Comparison of ENCODE assay signal across 8 mouse cellular contexts in the genomic region with DNA sequence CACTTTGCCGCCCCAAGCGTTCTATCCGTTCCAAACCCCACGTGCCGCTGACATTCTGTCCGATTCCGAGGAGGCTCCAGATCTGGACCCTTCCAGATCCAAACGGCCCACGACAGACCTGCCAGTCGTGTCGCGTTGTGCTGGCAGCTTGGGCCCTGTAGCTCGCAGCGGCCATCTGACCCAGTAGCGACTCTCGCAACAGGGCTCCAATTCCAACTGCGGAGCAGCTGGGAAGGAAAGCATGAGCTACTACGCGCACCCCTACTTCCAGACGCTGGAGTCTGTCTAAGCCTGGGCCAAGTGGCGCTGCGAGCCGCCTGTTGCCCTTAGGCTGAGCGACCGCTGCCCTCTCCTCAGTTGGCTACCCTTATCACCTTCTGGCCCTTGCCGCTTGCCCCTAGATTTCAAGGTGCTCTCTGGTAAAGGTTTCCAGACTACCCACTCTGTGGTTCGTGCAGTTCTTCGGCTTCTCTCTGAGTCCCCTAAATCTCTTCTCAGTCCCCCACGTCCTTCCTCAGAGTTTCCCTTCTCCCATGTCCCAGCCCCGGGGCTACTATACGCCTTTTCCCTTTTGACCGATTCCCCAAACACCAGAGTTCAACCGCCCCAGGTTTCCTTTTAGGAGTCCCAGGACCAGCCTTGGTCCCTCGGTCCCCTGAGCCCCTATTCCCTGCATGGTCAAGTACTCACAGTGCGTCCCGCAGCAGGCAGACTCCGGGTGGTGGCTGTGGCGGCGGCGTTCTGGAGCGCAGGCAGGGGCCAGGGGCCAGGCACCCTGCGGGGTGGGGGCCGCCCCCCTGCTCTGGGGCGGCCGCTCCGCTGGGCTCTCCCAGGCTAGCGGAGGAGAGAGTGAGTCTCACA. TPM values are rescaled to one million over a fixed set of nuclear protein-coding genes. Genes with fewer than 3 reads are reported as not detected.
DNase-seq lines count a peak whose midpoint lies in the region; ATAC-seq and TF ChIP-seq lines count a peak whose summit lies in the region.

Gene Pitx3, minus strand, starts transcription at position 816 of the 861 bp plus-strand sequence.

- H3K79me3 ChIP-seq in C2C12 (ENCODE audit: low read depth): peaks cover 1% of the 10 kb centered on the region

- peak within 1 kb of the TSS; percentile 18 for H3K4me3 ChIP-seq in C2C12 (ENCODE audit: insufficient read depth, poor library complexity, severe bottlenecking)
- H3K4me3 ChIP-seq in G1E (ENCODE audit: low read depth, low read length): peak within 1 kb of the TSS; percentile 71
- H3K4me3 ChIP-seq in forebrain, embryonic 14.5 days (ENCODE audit: low read depth, low read length): peak within 1 kb of the TSS; percentile 36
- H3K4me3 ChIP-seq in hindbrain, embryonic 11.5 days (ENCODE audit: low read depth, low read length): peak within 1 kb of the TSS; percentile 43
- H3K4me3 ChIP-seq in liver, embryonic 13.5 days (replicated peaks): peak within 1 kb of the TSS; percentile 63
- peak within 1 kb of the TSS; percentile 39 for H3K4me3 ChIP-seq in neural tube, embryonic 14.5 days (ENCODE audit: low read depth, low read length)

- no peaks in the 10 kb centered on the region for H3K9me3 ChIP-seq in G1E (replicated peaks)
- no peaks in the 10 kb centered on the region for H3K9me3 ChIP-seq in forebrain, embryonic 14.5 days (replicated peaks; ENCODE audit: control insufficient read depth, low read length)
- H3K9me3 ChIP-seq in hindbrain, embryonic 11.5 days (ENCODE audit: control insufficient read depth, low read length): no peaks in the 10 kb centered on the region
- no peaks in the 10 kb centered on the region for H3K9me3 ChIP-seq in liver, embryonic 13.5 days (replicated peaks)
- H3K9me3 ChIP-seq in neural tube, embryonic 14.5 days (ENCODE audit: control insufficient read depth, low read length): no peaks in the 10 kb centered on the region

- no peak for ATAC-seq in G1E (ENCODE audit: extremely low read depth, insufficient number of reproducible peaks, low FRiP score, poor library complexity, severe bottlenecking)
- ATAC-seq in forebrain, embryonic 14.5 days: no peak
- ATAC-seq in hindbrain, embryonic 11.5 days (ENCODE audit: low FRiP score): no peak; the same call in 1 of the 2 replicates
- no peak for ATAC-seq in liver, embryonic 13.5 days (ENCODE audit: low read depth)
- ATAC-seq in neural tube, embryonic 14.5 days (ENCODE audit: low read depth): no peak
- no peak for ATAC-seq in inflammation-experienced regulatory T-cells, adult 6 months

- H3K4me1 ChIP-seq in G1E (ENCODE audit: insufficient read depth, low read depth, low read length): peaks cover 28% of the 10 kb centered on the region
- peaks cover 12% of the 10 kb centered on the region for H3K4me1 ChIP-seq in forebrain, embryonic 14.5 days (ENCODE audit: control insufficient read depth, insufficient read depth, low read length)
- peaks cover 8% of the 10 kb centered on the region; the same call in 1 of the 2 replicates for H3K4me1 ChIP-seq in hindbrain, embryonic 11.5 days (replicated peaks; ENCODE audit: control insufficient read depth, insufficient read depth, low read length)
- H3K4me1 ChIP-seq in liver, embryonic 13.5 days (replicated peaks): peaks cover 24% of the 10 kb centered on the region
- peaks cover 16% of the 10 kb centered on the region for H3K4me1 ChIP-seq in neural tube, embryonic 14.5 days (ENCODE audit: control insufficient read depth, insufficient read depth, low read length)

- WGBS in forebrain, embryonic 14.5 days: under 1% methylated on average over 44 of the region's 47 CpGs
- under 1% methylated on average over 47 of the region's 47 CpGs for WGBS in hindbrain, embryonic 11.5 days
- WGBS in liver, embryonic 13.5 days (ENCODE audit: insufficient replicate concordance): 2% methylated on average over 45 of the region's 47 CpGs
- WGBS in neural tube, embryonic 14.5 days: 1% methylated on average over 47 of the region's 47 CpGs

- TF ChIP-seq CTCF in C2C12 (IDR thresholded peaks at IDR 0.05; ENCODE audit: control insufficient read depth, insufficient read depth, insufficient read length): no peak
- no peak for TF ChIP-seq CTCF in G1E (IDR thresholded peaks at IDR 0.05; ENCODE audit: low read depth, low read length)

- peak within 1 kb of the TSS; percentile 49 for H3ac ChIP-seq in C2C12 (ENCODE audit: control insufficient read depth, insufficient read length, low read depth)

- peaks cover 4% of the 10 kb centered on the region for H3K79me2 ChIP-seq in C2C12 (ENCODE audit: control insufficient read depth, insufficient read depth)

- no peak for DNase-seq in G1E (ENCODE audit: low spot score)
- DNase-seq in forebrain, embryonic 14.5 days (ENCODE audit: low spot score): peak; percentile 12
- DNase-seq in hindbrain, embryonic 11.5 days (ENCODE audit: low spot score): peak; percentile 54
- DNase-seq in liver, embryonic 13.5 days: no peak
- DNase-seq in adipocyte (ENCODE audit: low spot score): no peak

- H3K36me3 ChIP-seq in C2C12 (ENCODE audit: control insufficient read depth, insufficient read depth) (no peaks in the 10 kb centered on the region), G1E (replicated peaks) (no peaks in the 10 kb centered on the region)
- H3K36me3 ChIP-seq in forebrain, embryonic 14.5 days (ENCODE audit: control insufficient read depth, insufficient read depth, low read length): no peaks in the 10 kb centered on the region
- H3K36me3 ChIP-seq in hindbrain, embryonic 11.5 days (ENCODE audit: control insufficient read depth, insufficient read depth, low read length): no peaks in the 10 kb centered on the region
- H3K36me3 ChIP-seq in liver, embryonic 13.5 days: no peaks in the 10 kb centered on the region
- no peaks in the 10 kb centered on the region for H3K36me3 ChIP-seq in neural tube, embryonic 14.5 days (ENCODE audit: control insufficient read depth, insufficient read depth, low read length)

- no peak within 1 kb of the TSS; the same call in 1 of the 2 replicates for H3K9ac ChIP-seq in forebrain, embryonic 14.5 days (ENCODE audit: low read length)
- H3K9ac ChIP-seq in hindbrain, embryonic 11.5 days (ENCODE audit: low read depth, low read length): no peak within 1 kb of the TSS
- peak within 1 kb of the TSS; percentile 36; the same call in 1 of the 2 replicates for H3K9ac ChIP-seq in liver, embryonic 13.5 days
- peak within 1 kb of the TSS; percentile 28; the same call in 1 of the 2 replicates for H3K9ac ChIP-seq in neural tube, embryonic 14.5 days (replicated peaks; ENCODE audit: low read depth, low read length)

- H3K4me2 ChIP-seq in forebrain, embryonic 14.5 days (ENCODE audit: low read length): peak within 1 kb of the TSS; percentile 65
- peak within 1 kb of the TSS; percentile 88 for H3K4me2 ChIP-seq in hindbrain, embryonic 11.5 days (replicated peaks; ENCODE audit: low read depth, low read length)
- H3K4me2 ChIP-seq in liver, embryonic 13.5 days: peak within 1 kb of the TSS; percentile 89
- peak within 1 kb of the TSS; percentile 80 for H3K4me2 ChIP-seq in neural tube, embryonic 14.5 days (ENCODE audit: low read depth, low read length)

- no peak within 1 kb of the TSS for H3K27ac ChIP-seq in forebrain, embryonic 14.5 days (ENCODE audit: low read depth, low read length)
- H3K27ac ChIP-seq in hindbrain, embryonic 11.5 days (ENCODE audit: low read depth, low read length): no peak within 1 kb of the TSS
- H3K27ac ChIP-seq in liver, embryonic 13.5 days: no peak within 1 kb of the TSS
- H3K27ac ChIP-seq in neural tube, embryonic 14.5 days (ENCODE audit: low read depth, low read length): no peak within 1 kb of the TSS

- H3K27me3 ChIP-seq in C2C12 (ENCODE audit: control insufficient read depth, insufficient read depth, insufficient read length): no peaks in the 10 kb centered on the region
- H3K27me3 ChIP-seq in G1E (ENCODE audit: insufficient read depth, low read length): peaks cover 68% of the 10 kb centered on the region
- peaks cover 53% of the 10 kb centered on the region for H3K27me3 ChIP-seq in forebrain, embryonic 14.5 days (replicated peaks; ENCODE audit: control insufficient read depth, insufficient read depth, low read length)
- H3K27me3 ChIP-seq in hindbrain, embryonic 11.5 days (ENCODE audit: control insufficient read depth, insufficient read depth, low read length): peaks cover 51% of the 10 kb centered on the region
- peaks cover 84% of the 10 kb centered on the region for H3K27me3 ChIP-seq in liver, embryonic 13.5 days
- peaks cover 45% of the 10 kb centered on the region for H3K27me3 ChIP-seq in neural tube, embryonic 14.5 days (ENCODE audit: control insufficient read depth, insufficient read depth, low read length)

TF ChIP-seq in C2C12, 6 proteins besides CTCF, POLR2A, EP300 and RAD21:
- TF ChIP-seq FOSL1 (IDR thresholded peaks at IDR 0.05; ENCODE audit: insufficient read depth, low read length, poor library complexity, severe bottlenecking) (no peak), CEBPB (IDR thresholded peaks at IDR 0.05; ENCODE audit: low read depth) (no peak), USF1 (IDR thresholded peaks at IDR 0.05; ENCODE audit: low read depth) (no peak), MAX (IDR thresholded peaks at IDR 0.05) (no peak), MYOD1 (IDR thresholded peaks at IDR 0.05; ENCODE audit: control insufficient read depth, insufficient read length, low read depth) (no peak), MYOG (IDR thresholded peaks at IDR 0.05; ENCODE audit: control insufficient read depth, extremely low read depth, insufficient read length) (no peak)

RNA-seq across cellular contexts. Expression of gene Pitx3, which starts in this region (rescaled TPM):
- 8.3 TPM for polyA plus RNA-seq in C2C12 (2012; fragmentation: generic; extraction: Trizol)
- not detected in 2 replicates for total RNA-seq in G1E (2014; fragmentation: Nextera tagmentation)
- total RNA-seq in G1E (2017): not detected in 2 replicates
- not detected in 2 replicates for polyA plus RNA-seq in G1E (2012)
- not detected in 2 replicates for polyA plus RNA-seq in forebrain, embryonic 14.5 days (2014; fragmentation: Nextera tagmentation; extraction: Ambion mirVana)
- polyA plus RNA-seq in hindbrain, embryonic 11.5 days (2014; fragmentation: Nextera tagmentation; extraction: Ambion mirVana): 0.65 and 0.88 TPM in 2 replicates
- polyA plus RNA-seq in liver, embryonic 13.5 days (2015; fragmentation: Nextera tagmentation; extraction: Ambion mirVana): 0.17 and 0.25 TPM in 2 replicates
- polyA plus RNA-seq in neural tube, embryonic 14.5 days (2014; fragmentation: Nextera tagmentation; extraction: Ambion mirVana): not detected in 2 replicates
- polyA plus RNA-seq in inflammation-experienced regulatory T-cells, adult 6 months (2017; shearing (Covaris generic)): not detected

Comparison
In these comparisons a context has a peak if more than half of its experiments do, and no peak if none do; other contexts are left out.
1. Peak in DNase-seq, H3K4me3 ChIP-seq and H3K4me2 ChIP-seq in forebrain, embryonic 14.5 days; RNA of the gene not detected or under 1 TPM.
2. Peak in DNase-seq, H3K4me3 ChIP-seq and H3K4me2 ChIP-seq in hindbrain, embryonic 11.5 days; RNA of the gene not detected or under 1 TPM.
3. H3K4me3 ChIP-seq: peak in every context shown above with its lines; median percentile 71 in G1E; 63 in liver, embryonic 13.5 days; 43 in hindbrain, embryonic 11.5 days; 39 in neural tube, embryonic 14.5 days; 36 in forebrain, embryonic 14.5 days; 18 in C2C12.
4. H3K9ac ChIP-seq: peak in liver, embryonic 13.5 days (single experiment) and neural tube, embryonic 14.5 days (single experiment); none in forebrain, embryonic 14.5 days (single experiment) and hindbrain, embryonic 11.5 days (single experiment).
5. Peak in every context shown above with its lines, with median percentiles within 50 percentile points of each other: H3K4me2 ChIP-seq.